Mouse (Mus musculus) spleen, postnatal 36 days (tissue): ENCODE measurements around the gene Fstl5.
A peak's percentile ranks its signal among the peaks of the same experiment; 100 is the strongest.
"Not testable (repeated sequence)": the region's sequence is repeated elsewhere in the genome, so short reads cannot be mapped to it uniquely, and the experiment has no call there.

Experiments used
- DNase-seq, 2 experiments: peaks; one replicate each; pipeline ENCODE4 v3.0.0; 2022; ENCODE audit warnings: low spot score in 2 of 2, mixed read lengths in 1 of 2

Gene Fstl5

DNA sequence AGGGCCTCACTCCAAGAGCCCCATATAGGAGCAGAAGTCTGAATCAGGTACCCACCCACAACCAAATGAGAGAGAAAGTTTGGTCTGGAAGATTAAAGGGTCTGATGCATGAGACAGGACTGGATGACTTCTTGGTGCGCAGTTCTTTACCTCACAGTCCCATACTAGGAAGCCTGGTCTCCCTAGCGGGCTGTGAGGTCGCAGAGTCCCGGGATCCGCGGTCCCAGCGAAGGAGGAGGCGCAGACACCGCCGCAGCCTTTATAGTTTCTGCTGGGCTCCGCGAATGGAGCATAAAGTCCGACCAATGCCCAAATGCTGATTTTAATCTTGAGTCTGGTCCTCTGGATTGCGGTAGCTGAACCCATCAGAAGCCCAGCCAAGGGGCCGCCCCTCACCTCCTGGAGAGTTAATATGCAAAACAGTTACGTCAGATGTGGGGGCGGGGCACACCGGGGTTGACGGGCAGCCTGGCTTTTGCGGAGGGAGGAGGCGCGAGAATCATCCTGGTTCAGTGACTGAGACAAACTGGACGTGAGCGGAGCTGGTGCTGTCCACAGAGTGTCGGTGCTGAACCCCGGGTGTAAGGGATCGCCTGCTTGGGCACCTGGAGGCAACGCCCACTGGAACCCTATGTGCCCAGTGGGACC lies at the start of gene Fstl5:
TSS of gene Fstl5 (plus strand) at position 211 of the 648 bp plus-strand sequence.
- DNase-seq, result peak; percentile 7 to 9

DNA sequence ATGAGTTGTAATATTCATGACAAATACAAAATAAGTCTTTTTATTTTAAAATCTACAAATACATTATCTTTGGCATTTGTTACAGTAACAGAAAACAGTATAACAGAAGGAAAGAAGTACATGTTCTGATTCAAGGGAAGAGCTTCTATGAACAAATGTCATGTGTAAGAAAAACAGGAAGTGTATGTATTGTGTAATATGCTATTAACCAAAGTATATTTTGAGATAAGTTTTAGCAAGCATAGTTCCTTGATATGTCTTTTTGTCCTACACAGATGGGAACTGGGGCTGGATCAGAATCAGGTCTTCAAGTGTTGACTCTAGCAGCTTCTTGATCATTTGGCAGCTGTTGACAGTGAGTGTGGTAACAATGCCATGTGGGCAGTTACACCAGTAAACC lies 48.5 kb upstream of the Fstl5 start:
- DNase-seq, result no peak

DNA sequence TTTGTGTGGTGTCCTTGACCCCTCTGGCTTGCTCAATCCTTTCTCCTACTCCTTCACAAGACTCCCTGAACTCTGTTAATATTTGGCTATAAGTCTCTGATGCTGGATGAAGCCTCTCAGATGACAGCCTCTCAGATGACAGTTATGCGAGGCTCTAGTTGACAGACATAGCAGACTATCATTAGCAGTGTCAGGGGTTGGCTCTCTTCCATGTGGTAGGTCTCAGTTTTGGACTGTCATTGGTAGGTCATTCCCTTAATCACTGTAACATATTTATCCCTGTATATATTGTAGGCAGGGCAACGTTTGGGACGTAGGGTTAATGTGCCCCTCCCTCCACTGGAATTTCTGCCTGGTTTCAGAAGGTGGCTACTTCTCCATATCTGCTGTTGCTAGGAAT lies 22.9 kb upstream of the Fstl5 start:
- DNase-seq, result no peak

GRCm38 (mm10) chr3:76061996-76062395 lies 12.1 kb upstream of the Fstl5 start:
- DNase-seq, result no peak

DNA sequence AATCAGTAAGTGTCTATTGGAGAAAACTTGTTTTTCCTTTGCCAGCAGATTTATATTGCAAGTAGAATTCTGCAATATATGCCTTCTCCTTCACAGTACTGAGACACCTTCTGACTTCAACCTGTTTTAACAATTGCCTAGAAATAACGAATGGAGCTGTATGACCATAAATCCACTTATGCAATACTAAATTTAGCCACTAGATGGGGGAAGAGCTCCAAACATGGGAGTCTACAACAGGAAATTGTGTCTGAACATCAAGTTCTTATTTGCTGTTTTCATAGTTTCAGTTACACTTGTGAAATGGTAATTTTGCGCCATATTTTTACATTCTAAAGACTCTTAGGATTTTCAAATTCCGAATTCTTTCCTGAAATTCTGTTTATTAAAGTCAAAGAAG lies 6.2 kb upstream of the Fstl5 start:
- peak in 1 of 2 experiments; percentile 37 for DNase-seq

DNA sequence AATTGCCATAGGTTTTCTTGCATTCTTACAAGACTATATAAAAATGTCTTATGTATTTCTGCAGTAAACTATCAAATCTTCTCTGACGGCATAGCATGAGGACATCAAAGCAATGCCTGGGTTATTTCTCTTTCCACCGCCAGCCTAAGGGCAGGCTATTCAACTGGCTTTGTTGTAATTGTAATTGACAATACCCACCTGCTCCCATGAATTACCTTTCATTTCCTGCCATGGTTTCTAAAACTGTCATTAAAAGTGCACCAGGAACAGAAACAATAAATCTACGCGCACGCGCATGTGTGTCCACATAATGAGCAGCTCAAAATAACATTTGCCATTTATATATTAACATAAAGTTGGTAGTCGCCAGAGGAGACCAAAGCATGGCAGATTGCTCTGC lies 1.2 kb upstream of the Fstl5 start:
- no peak for DNase-seq

DNA sequence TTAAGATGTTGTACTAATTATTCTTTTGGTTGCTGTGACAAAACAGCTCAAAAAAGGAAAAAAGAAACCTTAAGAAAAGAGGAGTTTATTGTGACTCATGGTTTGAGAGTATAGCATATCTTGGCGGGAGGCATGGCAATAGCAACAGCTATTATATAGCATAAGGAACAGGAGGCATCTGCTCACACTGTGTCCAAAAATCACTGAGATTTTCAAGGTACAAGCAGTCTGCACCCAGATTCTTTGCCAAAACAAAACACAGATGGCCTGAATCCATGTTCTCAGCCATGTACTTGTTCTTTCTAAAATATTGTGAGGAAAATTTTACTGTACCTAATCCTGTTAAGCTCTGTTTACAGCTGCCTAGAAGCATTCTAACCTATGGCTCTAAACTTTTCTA lies 66.4 kb downstream of the Fstl5 start:
- DNase-seq, result no peak

GRCm38 (mm10) chr3:76147846-76148245 lies 73.8 kb downstream of the Fstl5 start:
- DNase-seq, result no peak

GRCm38 (mm10) chr3:76238834-76239233 lies 164.8 kb downstream of the Fstl5 start:
- DNase-seq, result no peak

- no peak for DNase-seq
Measured at GRCm38 (mm10) chr3:76251385-76251784, 177.3 kb downstream of the Fstl5 start.

DNA sequence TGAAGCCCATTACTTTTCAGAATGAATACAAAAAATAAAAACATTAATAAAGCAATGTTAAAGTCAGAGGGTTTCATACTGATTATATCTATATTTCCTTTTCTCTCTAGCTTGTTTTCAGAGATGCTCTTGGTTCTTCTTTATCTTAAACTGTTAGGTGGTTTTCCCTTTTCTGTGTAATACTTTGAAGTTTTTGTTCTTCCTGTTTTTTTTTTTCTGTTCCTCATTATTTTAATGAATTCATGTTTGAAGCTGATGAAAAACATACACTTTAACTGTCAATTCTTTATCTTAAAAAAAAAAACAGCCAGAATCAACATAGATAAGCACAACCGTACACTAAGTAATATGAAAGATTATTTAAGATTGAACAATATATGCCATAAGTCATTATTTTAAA lies 218.9 kb downstream of the Fstl5 start:
- DNase-seq, result no peak

GRCm38 (mm10) chr3:76294394-76294793 lies 220.3 kb downstream of the Fstl5 start:
- no peak for DNase-seq

- no peak for DNase-seq
Measured at GRCm38 (mm10) chr3:76301026-76301773, 227.1 kb downstream of the Fstl5 start.

DNA sequence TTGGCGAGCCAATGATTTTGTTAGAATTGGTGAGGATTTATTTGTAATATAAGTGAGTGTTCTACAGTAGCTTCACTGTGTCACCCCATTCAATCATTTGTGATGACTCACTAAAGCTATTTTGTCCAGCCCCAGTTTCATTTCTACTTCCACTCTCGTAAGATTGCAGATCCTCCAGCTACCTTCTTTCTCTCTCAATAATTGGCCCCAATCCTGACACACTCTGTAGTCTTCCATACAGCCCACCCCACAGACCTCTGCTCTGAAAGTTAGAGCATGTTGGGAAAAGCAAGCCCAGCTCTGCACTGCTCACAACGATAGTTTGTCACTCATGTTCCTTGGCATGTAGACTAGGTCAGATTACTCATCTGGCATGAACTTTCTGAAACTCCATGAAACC lies 242.9 kb downstream of the Fstl5 start:
- no peak for DNase-seq

GRCm38 (mm10) chr3:76319531-76319930 lies 245.5 kb downstream of the Fstl5 start:
- no peak for DNase-seq

DNA sequence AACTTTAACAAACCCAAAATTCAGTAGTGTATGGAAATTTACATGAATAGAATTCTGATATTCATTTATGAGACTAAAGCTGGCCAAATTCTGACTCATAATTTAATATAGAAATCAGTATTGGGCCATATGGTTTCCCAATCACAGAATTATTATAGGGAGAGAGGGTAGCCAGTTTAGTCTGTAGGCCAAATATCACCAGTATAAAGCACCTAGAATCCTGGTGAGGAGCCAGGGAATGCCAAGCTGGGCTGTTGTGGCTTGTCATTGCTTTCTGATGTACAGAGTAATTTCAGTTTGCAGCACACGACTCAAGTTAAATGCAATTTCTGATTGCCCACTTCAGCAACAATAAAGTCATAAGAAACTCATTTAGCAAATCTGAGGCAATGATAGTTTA lies 248.4 kb downstream of the Fstl5 start:
- DNase-seq, result no peak

DNA sequence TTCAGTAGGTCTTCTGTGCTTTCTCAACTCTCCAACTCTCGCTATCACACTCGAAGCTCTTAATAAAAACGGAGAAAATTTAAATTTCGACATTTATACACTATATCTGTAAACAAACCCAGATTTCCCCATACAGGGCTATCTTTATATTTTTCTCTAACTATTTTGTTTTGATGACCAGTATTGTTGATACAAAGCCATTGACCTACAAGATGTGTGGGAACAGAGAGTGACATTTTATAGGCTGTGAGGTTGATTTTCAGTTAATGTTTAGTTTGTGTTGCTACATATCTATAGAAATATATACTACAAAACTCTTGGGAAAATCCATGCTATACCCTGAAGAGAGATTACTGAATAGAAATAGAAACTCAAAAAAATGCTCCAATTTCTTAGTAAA lies 262.9 kb downstream of the Fstl5 start:
- no peak for DNase-seq

DNA sequence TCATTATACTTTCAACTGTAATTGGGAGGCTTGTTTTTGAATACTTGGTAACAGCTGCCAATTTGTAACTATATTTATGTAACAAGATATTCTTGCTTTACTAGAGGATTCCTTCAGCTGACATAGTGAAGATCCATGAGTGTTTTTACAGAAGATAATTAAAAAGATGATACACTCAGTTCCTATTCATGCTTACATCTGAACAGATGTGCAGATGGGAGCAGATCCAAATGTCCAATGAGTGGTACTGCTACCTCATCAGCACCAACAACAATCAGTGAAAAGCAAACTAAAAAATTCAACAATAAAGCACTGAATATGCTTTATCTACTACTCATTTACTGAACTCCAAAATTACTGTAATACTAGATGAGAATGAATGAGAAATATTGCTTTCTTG lies 292.9 kb downstream of the Fstl5 start:
- DNase-seq, result no peak

GRCm38 (mm10) chr3:76369910-76370309 lies 295.8 kb downstream of the Fstl5 start:
- no peak for DNase-seq

- DNase-seq, result no peak
Measured at GRCm38 (mm10) chr3:76428775-76429372, 354.8 kb downstream of the Fstl5 start.

DNA sequence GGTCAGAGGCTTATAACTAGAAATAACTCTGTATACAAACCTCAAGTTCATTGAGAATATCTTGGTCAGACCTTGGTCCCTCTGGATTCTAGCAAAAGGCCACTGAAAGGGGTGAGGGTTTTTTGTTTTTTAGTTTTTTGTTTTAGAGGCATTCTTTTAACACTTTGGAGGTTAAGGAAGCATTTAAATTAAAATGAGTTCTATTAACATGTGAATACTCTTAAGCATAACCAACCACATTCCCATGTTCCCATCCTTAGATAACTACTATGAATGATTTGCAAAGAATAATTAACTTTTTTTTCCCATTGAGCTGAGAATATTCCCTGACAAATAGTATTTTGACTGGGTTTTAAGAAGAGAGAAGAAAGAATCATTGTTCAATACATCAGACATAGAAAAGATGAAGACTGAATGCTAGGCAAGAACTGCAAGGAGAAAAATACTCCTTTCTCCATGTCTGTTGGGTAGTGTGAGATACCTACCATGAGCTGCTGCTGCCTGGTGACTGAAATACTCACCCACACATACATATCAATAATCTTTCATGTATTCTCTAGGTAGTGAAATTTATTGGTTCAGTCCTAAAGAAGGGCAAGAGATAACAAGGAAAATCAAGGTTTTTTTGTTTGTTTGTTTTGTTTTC lies 393.3 kb downstream of the Fstl5 start:
- DNase-seq, result no peak

GRCm38 (mm10) chr3:76468147-76468546 lies 394.1 kb downstream of the Fstl5 start:
- DNase-seq, result no peak

DNA sequence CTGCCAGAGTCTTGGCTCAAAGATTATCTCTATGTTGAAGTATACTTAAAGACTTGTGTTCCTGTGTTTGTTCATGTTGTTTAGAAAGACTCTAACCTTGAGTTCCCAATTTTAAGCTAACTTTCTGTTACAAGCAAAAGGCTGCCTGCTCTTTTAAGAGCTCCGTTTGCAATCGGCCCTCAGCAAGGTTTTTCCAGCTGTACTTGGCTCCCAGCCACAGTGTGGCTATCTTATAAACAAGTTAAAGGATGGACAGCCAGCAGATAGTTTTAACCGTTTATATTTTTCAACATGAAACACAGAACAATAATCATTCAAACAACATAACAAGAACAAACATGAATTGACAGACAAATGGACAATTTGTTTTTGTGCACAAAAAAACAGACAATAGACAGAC lies 433.8 kb downstream of the Fstl5 start:
- not testable (repeated sequence) for DNase-seq
